Mouse (Mus musculus) adrenal gland, adult (tissue): Measurements from ENCODE around the gene Rrp12.
"Not testable (repeated sequence)": the region's sequence is repeated elsewhere in the genome, so short reads cannot be mapped to it uniquely, and the experiment has no call there.

Experiments used
- DNase-seq, 2 experiments: peaks; one replicate each; pipeline ENCODE4 v3.0.0; 2022 to 2023; ENCODE audit warnings: low spot score in 1 of 2; ENCODE audit not compliant: inconsistent age in 2 of 2

Rrp12 gene

GRCm38 (mm10) chr19:41895460-41896318 is at the start of gene Rrp12:
TSS of gene Rrp12 (minus strand) at chr19:41896173.
- DNase-seq: peak; percentile 85 to 94

GRCm38 (mm10) chr19:41943841-41944240 is 47.9 kb upstream of the Rrp12 start:
- DNase-seq: peak in 1 of 2 experiments; percentile 60

- no peak for DNase-seq
Measured at GRCm38 (mm10) chr19:41938539-41938938, 42.6 kb upstream of the Rrp12 start.

- DNase-seq: no peak
Measured at GRCm38 (mm10) chr19:41935921-41936320, 39.9 kb upstream of the Rrp12 start.

GRCm38 (mm10) chr19:41934124-41934523 is 38.2 kb upstream of the Rrp12 start:
- DNase-seq: no peak

- DNase-seq: peak; percentile 98 to 99
Measured at GRCm38 (mm10) chr19:41933179-41934086, 37.5 kb upstream of the Rrp12 start, which contains the start of the genes Exosc1 and Zdhhc16. TSS of gene Exosc1 (minus strand) at chr19:41933423. TSS of gene Zdhhc16 (plus strand) at chr19:41933480.

GRCm38 (mm10) chr19:41932686-41933085 is 36.7 kb upstream of the Rrp12 start:
- no peak for DNase-seq

- DNase-seq: no peak
Measured at GRCm38 (mm10) chr19:41920412-41921067, 24.6 kb upstream of the Rrp12 start.

- DNase-seq: no peak
Measured at GRCm38 (mm10) chr19:41919471-41919870, 23.5 kb upstream of the Rrp12 start.

- DNase-seq: no peak
Measured at GRCm38 (mm10) chr19:41916853-41917252, 20.9 kb upstream of the Rrp12 start.

GRCm38 (mm10) chr19:41915294-41915693 is 19.3 kb upstream of the Rrp12 start:
- peak in 1 of 2 experiments; percentile 51 for DNase-seq

- DNase-seq: not testable (repeated sequence)
Measured at GRCm38 (mm10) chr19:41914592-41914882, 18.6 kb upstream of the Rrp12 start.

- peak; percentile 30 to 73 for DNase-seq
Measured at GRCm38 (mm10) chr19:41913774-41914591, 18.0 kb upstream of the Rrp12 start.

- peak; percentile 85 to 92 for DNase-seq
Measured at GRCm38 (mm10) chr19:41912121-41913080, 16.4 kb upstream of the Rrp12 start.

- peak; percentile 98 for DNase-seq
Measured at GRCm38 (mm10) chr19:41911178-41912073, 15.5 kb upstream of the Rrp12 start, which contains the start of gene Pgam1. TSS of gene Pgam1 (plus strand) at chr19:41911923.

GRCm38 (mm10) chr19:41910396-41910795 is 14.4 kb upstream of the Rrp12 start:
- no peak for DNase-seq

- no peak for DNase-seq
Measured at GRCm38 (mm10) chr19:41908736-41909135, 12.8 kb upstream of the Rrp12 start.
